Comparison of ENCODE assay signal across 27 mouse cellular contexts in genomic region chr6:129223611-129224010, GRCm38 (mm10). TPM values are rescaled to one million over a fixed set of nuclear protein-coding genes. Genes with fewer than 3 reads are reported as not detected.
A peak's percentile ranks its signal among the peaks of the same experiment; 100 is the strongest.
DNase-seq lines count a peak whose midpoint lies in the region; ATAC-seq and TF ChIP-seq lines count a peak whose summit lies in the region.
"Had no signal": no experiment of that assay in that cellular context is flagged by ENCODE, and none has a peak within 500 bp of the region (broad histone marks: within the 10 kb centered on the region; RNA-seq: fewer than 3 reads in every experiment).

No protein-coding gene starts in this region.

- DNase-seq in gastrocnemius, adult 2 months = no peak
- no peak for DNase-seq in gastrocnemius, adult 18-20 months (ENCODE audit: low spot score)
- DNase-seq in spleen, adult 2 months (ENCODE audit: low read depth in 1 of 2, low spot score in 2 of 2) = no peak
- no peak for DNase-seq in spleen, postnatal 14 days (ENCODE audit: low spot score in 2 of 2)
- DNase-seq in liver, embryonic 11.5 days (ENCODE audit: low spot score) = no peak
- DNase-seq in stomach, postnatal 0 days (ENCODE audit: low spot score) = no peak
- DNase-seq in natural killer cell, adult 2 months (ENCODE audit: low spot score in 2 of 2) = no peak
- DNase-seq: adrenal gland, postnatal 25 days; cerebellum, adult 11 months; cerebellum, adult 9-11 months; gastrocnemius, postnatal 36 days; heart, postnatal 10 days; kidney, adult 11 months; kidney, postnatal 36 days; lung, embryonic 14.5 days had no signal

- no peaks in the 10 kb centered on the region for H3K27me3 ChIP-seq in spleen, adult 2 months (ENCODE audit: control insufficient read depth, insufficient read depth, low read length)
- H3K27me3 ChIP-seq in liver, embryonic 11.5 days (replicated peaks; ENCODE audit: control insufficient read depth, insufficient read depth, low read length) = no peaks in the 10 kb centered on the region
- H3K27me3 ChIP-seq in stomach, postnatal 0 days (ENCODE audit: control insufficient read depth, insufficient read depth, low read length) = no peaks in the 10 kb centered on the region
- H3K27me3 ChIP-seq in forebrain, embryonic 15.5 days = no peaks in the 10 kb centered on the region
- H3K27me3 ChIP-seq: embryonic facial prominence, embryonic 15.5 days; hindbrain, embryonic 12.5 days; kidney, embryonic 15.5 days; limb, embryonic 12.5 days; neural tube, embryonic 15.5 days had no signal

- no peak overlapping the region for H3K9ac ChIP-seq in liver, embryonic 11.5 days (ENCODE audit: low read depth, low read length)
- no peak overlapping the region for H3K9ac ChIP-seq in stomach, postnatal 0 days (ENCODE audit: low read length)
- H3K9ac ChIP-seq in forebrain, embryonic 15.5 days (replicated peaks) = no peak overlapping the region
- H3K9ac ChIP-seq: embryonic facial prominence, embryonic 15.5 days; hindbrain, embryonic 12.5 days; kidney, embryonic 15.5 days; limb, embryonic 12.5 days; lung, embryonic 14.5 days; neural tube, embryonic 15.5 days had no signal

- peak; percentile 69 for ATAC-seq in liver, embryonic 11.5 days (replicated peaks; ENCODE audit: low FRiP score)
- ATAC-seq in stomach, postnatal 0 days (ENCODE audit: low FRiP score, low TSS enrichment) = no peak
- no peak for ATAC-seq in forebrain, embryonic 15.5 days (replicated peaks)
- ATAC-seq: forebrain, embryonic 16.5 days had no signal

- no peak for TF ChIP-seq POLR2A in spleen, adult 2 months (IDR thresholded peaks at IDR 0.05; ENCODE audit: low read depth, low read length)

- H3K27ac ChIP-seq in gastrocnemius, adult 2 months = peak overlapping the region; percentile 90
- H3K27ac ChIP-seq in spleen, adult 2 months (ENCODE audit: insufficient read depth, low read length) = peak overlapping the region; percentile 31; the same call in 1 of the 2 replicates
- no peak overlapping the region for H3K27ac ChIP-seq in liver, embryonic 11.5 days (ENCODE audit: low read depth, low read length)
- H3K27ac ChIP-seq in stomach, postnatal 0 days (replicated peaks) = 0 out of 2 replicates have a peak overlapping the region, but pooled peaks have one; percentile 13
- no peak overlapping the region for H3K27ac ChIP-seq in forebrain, embryonic 15.5 days (replicated peaks)
- H3K27ac ChIP-seq: embryonic facial prominence, embryonic 15.5 days; hindbrain, embryonic 12.5 days; kidney, embryonic 15.5 days; limb, embryonic 12.5 days; neural tube, embryonic 15.5 days had no signal

- H3K9me3 ChIP-seq in liver, embryonic 11.5 days (ENCODE audit: control insufficient read depth, low read length) = no peaks in the 10 kb centered on the region
- no peaks in the 10 kb centered on the region for H3K9me3 ChIP-seq in stomach, postnatal 0 days (ENCODE audit: control insufficient read depth, low read length)
- no peaks in the 10 kb centered on the region for H3K9me3 ChIP-seq in forebrain, embryonic 15.5 days
- H3K9me3 ChIP-seq: embryonic facial prominence, embryonic 15.5 days; hindbrain, embryonic 12.5 days; kidney, embryonic 15.5 days; limb, embryonic 12.5 days; neural tube, embryonic 15.5 days had no signal

- no peak for TF ChIP-seq CTCF in gastrocnemius, adult 2 months (IDR thresholded peaks at IDR 0.05)
- no peak for TF ChIP-seq CTCF in spleen, adult 2 months (IDR thresholded peaks at IDR 0.05; ENCODE audit: extremely low read depth, insufficient read depth, insufficient read length, insufficient replicate concordance)
- no peak for TF ChIP-seq CTCF in stomach, postnatal 0 days (IDR thresholded peaks at IDR 0.05; ENCODE audit: low read depth)

- no peak overlapping the region for H3K4me3 ChIP-seq in gastrocnemius, adult 2 months
- no peak overlapping the region for H3K4me3 ChIP-seq in spleen, adult 2 months (ENCODE audit: extremely low read depth, insufficient read depth, insufficient read length)
- H3K4me3 ChIP-seq in liver, embryonic 11.5 days (ENCODE audit: low read depth, low read length) = no peak overlapping the region
- H3K4me3 ChIP-seq in stomach, postnatal 0 days (ENCODE audit: low read depth, low read length) = no peak overlapping the region
- no peak overlapping the region for H3K4me3 ChIP-seq in forebrain, embryonic 15.5 days
- H3K4me3 ChIP-seq: embryonic facial prominence, embryonic 15.5 days; hindbrain, embryonic 12.5 days; kidney, embryonic 15.5 days; limb, embryonic 12.5 days; neural tube, embryonic 15.5 days had no signal

- peaks cover 3% of the 10 kb centered on the region for H3K36me3 ChIP-seq in spleen, adult 2 months (ENCODE audit: control insufficient read depth, insufficient read depth, low read length)
- no peaks in the 10 kb centered on the region for H3K36me3 ChIP-seq in liver, embryonic 11.5 days (ENCODE audit: control insufficient read depth, insufficient read depth, low read length)
- H3K36me3 ChIP-seq in stomach, postnatal 0 days (ENCODE audit: control insufficient read depth, insufficient read depth, low read length) = no peaks in the 10 kb centered on the region
- H3K36me3 ChIP-seq in forebrain, embryonic 15.5 days = no peaks in the 10 kb centered on the region
- H3K36me3 ChIP-seq: embryonic facial prominence, embryonic 15.5 days; hindbrain, embryonic 12.5 days; kidney, embryonic 15.5 days; limb, embryonic 12.5 days; neural tube, embryonic 15.5 days had no signal

- peaks cover 8% of the 10 kb centered on the region for H3K4me1 ChIP-seq in spleen, adult 2 months (ENCODE audit: control insufficient read depth, insufficient read depth, insufficient read length)
- peaks cover 6% of the 10 kb centered on the region; the same call in 1 of the 2 replicates for H3K4me1 ChIP-seq in liver, embryonic 11.5 days (replicated peaks; ENCODE audit: control insufficient read depth, insufficient read depth, low read length)
- H3K4me1 ChIP-seq in stomach, postnatal 0 days (replicated peaks; ENCODE audit: control insufficient read depth, insufficient read depth) = no peaks in the 10 kb centered on the region
- no peaks in the 10 kb centered on the region for H3K4me1 ChIP-seq in forebrain, embryonic 15.5 days
- H3K4me1 ChIP-seq: embryonic facial prominence, embryonic 15.5 days; hindbrain, embryonic 12.5 days; kidney, embryonic 15.5 days; limb, embryonic 12.5 days; neural tube, embryonic 15.5 days had no signal

- no peak overlapping the region for H3K4me2 ChIP-seq in liver, embryonic 11.5 days
- H3K4me2 ChIP-seq in stomach, postnatal 0 days (replicated peaks; ENCODE audit: low read depth) = no peak overlapping the region
- H3K4me2 ChIP-seq in forebrain, embryonic 15.5 days (replicated peaks) = no peak overlapping the region
- H3K4me2 ChIP-seq: embryonic facial prominence, embryonic 15.5 days; heart, embryonic 11.5 days; hindbrain, embryonic 12.5 days; kidney, embryonic 15.5 days; limb, embryonic 12.5 days; lung, embryonic 14.5 days; midbrain, embryonic 11.5 days; neural tube, embryonic 15.5 days had no signal

- 82% methylated on average over 2 of the region's 2 CpGs for WGBS in spleen, adult 2 months
- 43% methylated on average over 2 of the region's 2 CpGs for WGBS in liver, embryonic 11.5 days
- WGBS in stomach, postnatal 0 days = 81% methylated on average over 2 of the region's 2 CpGs
- WGBS in forebrain, embryonic 15.5 days = 83% methylated on average over 2 of the region's 2 CpGs

- intact Hi-C loops in gastrocnemius, adult 2 months (cut with DNase I) = no loop called here

- no peak for TF ChIP-seq EP300 in stomach, postnatal 0 days (optimal IDR thresholded peaks at IDR 0.05)

RNA-seq across cellular contexts. Expression of gene Clec2d, which starts 43.2 kb away (rescaled TPM):
- 100 to 1,000 TPM in 1 of 2 experiments, 10 to 100 TPM in 1; 73.7 to 109 TPM for total RNA-seq in gastrocnemius, adult 2 months (2021)
- total RNA-seq in gastrocnemius, adult 18-20 months (2021) = 10 to 100 TPM; 54.9 to 94.0 TPM
- 47.0 and 47.4 TPM in 2 replicates for polyA plus RNA-seq in spleen, adult 2 months (2012; rRNA removed)
- not detected in 2 replicates for polyA plus RNA-seq in liver, embryonic 11.5 days (2014; fragmentation: Nextera tagmentation; extraction: Ambion mirVana)
- 0.42 and 0.87 TPM in 2 replicates for polyA plus RNA-seq in stomach, postnatal 0 days (2015; fragmentation: Nextera tagmentation; extraction: Ambion mirVana)
- polyA plus RNA-seq in forebrain, embryonic 15.5 days (2015; fragmentation: Nextera tagmentation; extraction: Ambion mirVana) = 0.14 TPM in 1 of 2 replicates, not detected in the other
- polyA plus RNA-seq: heart, embryonic 11.5 days; hindbrain, embryonic 12.5 days; midbrain, embryonic 11.5 days; midbrain, postnatal 0 days had no signal

RNA-seq across cellular contexts. Expression of gene Cd69, which starts 51.6 kb away (rescaled TPM):
- total RNA-seq in gastrocnemius, adult 2 months (2021) = not detected
- under 1 TPM in 1 of 2 experiments, not detected in 1; 0.12 TPM for total RNA-seq in gastrocnemius, adult 18-20 months (2021)
- polyA plus RNA-seq in spleen, adult 2 months (2012; rRNA removed) = 4.4 and 5.0 TPM in 2 replicates
- polyA plus RNA-seq in liver, embryonic 11.5 days (2014; fragmentation: Nextera tagmentation; extraction: Ambion mirVana) = 0.96 and 1.1 TPM in 2 replicates
- polyA plus RNA-seq in stomach, postnatal 0 days (2015; fragmentation: Nextera tagmentation; extraction: Ambion mirVana) = 0.15 and 0.18 TPM in 2 replicates
- polyA plus RNA-seq in forebrain, embryonic 15.5 days (2015; fragmentation: Nextera tagmentation; extraction: Ambion mirVana) = not detected in 2 replicates
- total RNA-seq: layer of hippocampus, adult 8-10 months; left cerebral cortex, postnatal 14 days; midbrain, postnatal 0 days had no signal
- polyA plus RNA-seq: forebrain, embryonic 16.5 days; heart, embryonic 11.5 days; hindbrain, embryonic 12.5 days; kidney, embryonic 15.5 days; limb, embryonic 12.5 days; lung, embryonic 14.5 days; midbrain, embryonic 11.5 days; midbrain, postnatal 0 days had no signal

Comparison
In these comparisons a context has a peak if more than half of its experiments do, and no peak if none do; other contexts are left out.
1. H3K27ac ChIP-seq: peak in gastrocnemius, adult 2 months (single experiment), spleen, adult 2 months (single experiment) and stomach, postnatal 0 days (single experiment); none in liver, embryonic 11.5 days (single experiment) and forebrain, embryonic 15.5 days (single experiment).
2. RNA of gene Clec2d, which starts 43.2 kb away (polyA plus RNA-seq): 47.0 to 47.4 TPM in spleen, adult 2 months; 0.42 to 0.87 TPM in stomach, postnatal 0 days, 0.14 TPM in forebrain, embryonic 15.5 days and not detected in liver, embryonic 11.5 days; every median in the first group is over 10 times any median in the second.